Mouse (Mus musculus) CH12.LX (cell line): ENCODE data around the gene Nppc.

ENCODE experiments used
- CTCF ChIP-seq, 2 experiments: IDR thresholded peaks in 1 of 2; conservative IDR thresholded peaks in 1 of 2; 2 replicates each; pipeline ENCODE4 v1.5.1; 2011 to 2012; ENCODE audit warnings: low read depth in 2 of 2, low read length in 2 of 2, improper control_type of control experiment in 1 of 2, inconsistent platforms in 1 of 2, mild to moderate bottlenecking in 1 of 2, moderate library complexity in 1 of 2
- MAFK ChIP-seq: IDR thresholded peaks from 2 replicates; pipeline ENCODE4 v1.6.1; 2011; ENCODE audit warnings: low read length, improper control_type of control experiment; ENCODE audit not compliant: insufficient replicate concordance
- POLR2AphosphoS2 ChIP-seq: IDR thresholded peaks from 2 replicates; pipeline ENCODE4 v1.6.1; 2011; ENCODE audit warnings: low read depth, low read length, improper control_type of control experiment
- RCOR1 ChIP-seq: conservative IDR thresholded peaks from 2 replicates; pipeline ENCODE4 v1.6.1; 2012; ENCODE audit warnings: low read depth, mild to moderate bottlenecking, inconsistent platforms, low read length, improper control_type of control experiment
- SIN3A ChIP-seq: IDR thresholded peaks from 2 replicates; pipeline ENCODE4 v1.6.1; 2012; ENCODE audit warnings: low read length, improper control_type of control experiment, inconsistent platforms
- USF1 ChIP-seq: IDR thresholded peaks from 2 replicates; pipeline ENCODE4 v1.6.1; 2014; ENCODE audit warnings: low read depth, mild to moderate bottlenecking, inconsistent platforms, low read length, improper control_type of control experiment
- ZC3H11A ChIP-seq: IDR thresholded peaks from 2 replicates; pipeline ENCODE4 v1.6.1; 2012; ENCODE audit warnings: low read depth, mild to moderate bottlenecking, inconsistent platforms, low read length, improper control_type of control experiment
- ZNF384 ChIP-seq: IDR thresholded peaks from 2 replicates; pipeline ENCODE4 v1.6.1; 2012; ENCODE audit warnings: low read depth, low read length, improper control_type of control experiment, inconsistent platforms

DNA sequence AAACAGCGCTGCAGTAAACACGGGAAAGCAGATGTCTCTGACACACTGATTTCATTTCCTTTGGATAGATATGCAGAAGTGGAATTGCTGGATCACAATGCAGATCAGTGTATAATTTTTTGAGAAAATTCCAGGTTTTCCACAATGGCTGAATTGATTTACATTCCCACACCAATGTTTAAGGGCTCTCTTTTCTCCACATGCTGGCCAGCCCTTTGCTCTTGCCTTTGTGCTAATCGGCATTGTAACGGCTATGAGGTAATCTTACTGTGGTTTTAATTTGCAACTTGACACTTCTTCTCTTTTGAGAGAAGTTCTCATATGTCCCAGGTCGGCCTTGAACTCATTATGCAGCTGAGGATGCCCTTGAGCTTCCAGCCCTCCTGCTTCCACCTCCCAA, 20.7 kb upstream of the Nppc start:
- TF ChIP-seq SIN3A (no peak), ZNF384 (no peak), CTCF (conservative IDR thresholded peaks at IDR 0.05 in 1 of 2, IDR thresholded peaks at IDR 0.05 in 1 of 2; ENCODE audit: low read depth in 2 of 2, low read length in 2 of 2) (no peak), USF1 (no peak), RCOR1 (no peak), MAFK (no peak), POLR2AphosphoS2 (no peak), ZC3H11A (no peak)
